Mouse (Mus musculus) liver, postnatal 0 days (tissue): Measurements from ENCODE around the gene Gm1043.

ENCODE experiments used
- CTCF ChIP-seq: sonication (generic); IDR thresholded peaks from 2 replicates; pipeline ENCODE4 v1.5.1; 2016; ENCODE audit warnings: antibody characterized with exemption, low read depth
- EP300 ChIP-seq: IDR thresholded peaks from 2 replicates; pipeline ENCODE4 v1.6.1; 2016; ENCODE audit warnings: antibody characterized with exemption, low read depth, mild to moderate bottlenecking

GRCm38 (mm10) chr5:37052846-37053245 lies 32.3 kb upstream of the Gm1043 start:
- TF ChIP-seq EP300: no peak
- no peak for TF ChIP-seq CTCF
